Mouse (Mus musculus) brain, embryonic 14.5 days (tissue): ENCODE data around the gene Prcd.

Experiments
- CTCF ChIP-seq: fragments of 200-500 bp; IDR thresholded peaks from 2 replicates; pipeline ENCODE4 v1.5.1; 2012; ENCODE audit warnings: inconsistent platforms, mild to moderate bottlenecking, moderate library complexity, borderline replicate concordance; ENCODE audit not compliant: insufficient read depth, insufficient read length; ENCODE audit errors: extremely low read depth
- POLR2A ChIP-seq: fragments of 200-500 bp; IDR thresholded peaks from 2 replicates; pipeline ENCODE4 v1.6.1; 2012; ENCODE audit warnings: mild to moderate bottlenecking, inconsistent platforms, borderline replicate concordance; ENCODE audit not compliant: poor library complexity, insufficient read depth, insufficient read length, severe bottlenecking; ENCODE audit errors: extremely low read depth

- TF ChIP-seq CTCF (no peak), POLR2A (no peak)
These were observed 7.8 kb upstream of the Prcd start for GRCm38 (mm10) chr11:116645446-116646110.
